Mouse (Mus musculus): Measurements from ENCODE around the gene Josd2. TPM values are rescaled to one million over a fixed set of nuclear protein-coding genes. Genes with fewer than 3 reads are reported as not detected.

Gene Josd2
- polyA plus RNA-seq, 1 experiment from 2014 or later, result 56.8 TPM

GRCm38 (mm10) chr7:44460067-44460466 is 7.7 kb upstream of the Josd2 start:
- Histone ChIP-seq H3K9ac (no peak overlapping the region), H3K4me1 (peaks cover 30% of the 10 kb centered on the region), H3K27me3 (peaks cover 26% of the 10 kb centered on the region), H3K36me3 (replicated peaks) (peaks cover 86% of the 10 kb centered on the region), H3K27ac (no peak overlapping the region), H3K4me2 (no peak overlapping the region), H3K4me3 (replicated peaks) (no peak overlapping the region), H3K9me3 (no peaks in the 10 kb centered on the region)
- no peak for ATAC-seq (ENCODE audit: low FRiP score)
- 84% methylated on average over 6 of the region's 6 CpGs for WGBS

DNA sequence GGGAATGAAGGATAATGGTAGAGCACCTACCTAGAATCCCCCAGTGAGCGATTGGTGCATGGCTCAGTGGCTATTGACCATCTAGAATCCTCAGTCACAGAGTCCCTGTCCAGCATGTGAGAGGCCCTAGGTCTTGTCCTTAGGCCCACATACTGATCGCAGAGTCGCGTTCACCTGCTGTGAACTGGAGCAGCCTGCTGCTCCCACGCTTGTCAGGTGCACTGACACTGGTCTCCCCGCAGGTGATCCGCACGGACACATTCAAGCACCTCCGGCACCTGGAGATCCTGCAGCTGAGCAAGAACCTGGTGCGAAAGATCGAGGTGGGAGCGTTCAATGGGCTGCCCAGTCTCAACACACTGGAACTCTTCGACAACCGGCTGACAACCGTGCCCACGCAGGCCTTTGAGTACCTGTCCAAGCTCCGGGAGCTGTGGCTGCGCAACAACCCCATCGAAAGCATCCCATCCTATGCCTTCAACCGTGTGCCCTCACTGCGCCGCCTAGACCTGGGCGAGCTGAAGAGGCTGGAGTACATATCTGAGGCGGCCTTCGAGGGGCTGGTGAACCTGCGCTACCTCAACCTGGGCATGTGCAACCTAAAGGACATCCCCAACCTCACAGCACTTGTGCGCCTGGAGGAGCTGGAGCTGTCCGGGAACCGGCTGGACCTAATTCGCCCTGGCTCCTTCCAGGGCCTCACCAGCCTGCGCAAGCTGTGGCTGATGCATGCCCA is 6.8 kb upstream of the Josd2 start:
- Histone ChIP-seq H3K27me3 (peaks cover 26% of the 10 kb centered on the region), H3K9me3 (no peaks in the 10 kb centered on the region), H3K4me1 (peaks cover 35% of the 10 kb centered on the region), H3K4me2 (no peak overlapping the region), H3K4me3 (replicated peaks) (no peak overlapping the region), H3K9ac (no peak overlapping the region), H3K27ac (no peak overlapping the region), H3K36me3 (replicated peaks) (peaks cover 79% of the 10 kb centered on the region)
- WGBS, result 86% methylated on average over 31 of the region's 31 CpGs
- no peak for ATAC-seq (ENCODE audit: low FRiP score)

- no peak overlapping the region for H3K4me2 ChIP-seq
- H3K27me3 ChIP-seq, result peaks cover 26% of the 10 kb centered on the region
- H3K9ac ChIP-seq, result no peak overlapping the region
- no peak overlapping the region for H3K4me3 ChIP-seq (replicated peaks)
- H3K9me3 ChIP-seq, result no peaks in the 10 kb centered on the region
- no peak for ATAC-seq (ENCODE audit: low FRiP score)
- no peak overlapping the region for H3K27ac ChIP-seq
- peaks cover 35% of the 10 kb centered on the region for H3K4me1 ChIP-seq
- H3K36me3 ChIP-seq (replicated peaks), result peaks cover 71% of the 10 kb centered on the region
- 83% methylated on average over 57 of the region's 57 CpGs for WGBS
Measured at GRCm38 (mm10) chr7:44461503-44462217, 6.1 kb upstream of the Josd2 start.

- Histone ChIP-seq H3K27ac (0 out of 2 replicates have a peak overlapping the region, but pooled peaks have one; percentile 2), H3K36me3 (replicated peaks) (peaks cover 64% of the 10 kb centered on the region)
- WGBS, result 34% methylated on average over 77 of the region's 77 CpGs
Measured at GRCm38 (mm10) chr7:44462218-44463055, 5.3 kb upstream of the Josd2 start.

DNA sequence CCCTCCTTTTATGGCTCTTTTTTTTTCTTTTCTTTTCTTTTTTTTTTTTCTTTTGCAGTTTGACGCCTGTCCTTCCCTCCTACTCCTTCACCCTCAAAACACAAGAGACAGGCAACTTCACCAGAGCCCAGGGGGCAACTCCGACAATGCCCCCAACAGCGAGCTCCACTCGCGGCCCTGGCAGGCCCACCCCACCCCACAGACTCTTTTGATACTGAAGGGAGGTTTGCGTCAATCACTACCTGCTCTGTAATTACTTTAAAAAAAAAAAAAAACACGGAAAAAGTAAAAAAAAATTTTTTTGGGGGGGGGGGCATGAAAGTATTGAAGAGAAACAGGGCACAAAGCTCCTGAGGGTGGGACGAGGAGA is 4.7 kb upstream of the Josd2 start:
- Histone ChIP-seq H3K4me2 (no peak overlapping the region), H3K9me3 (no peaks in the 10 kb centered on the region), H3K9ac (no peak overlapping the region), H3K27ac (no peak overlapping the region), H3K36me3 (replicated peaks) (peaks cover 58% of the 10 kb centered on the region), H3K4me3 (replicated peaks) (no peak overlapping the region), H3K27me3 (peaks cover 26% of the 10 kb centered on the region), H3K4me1 (peaks cover 46% of the 10 kb centered on the region)
- WGBS, result 47% methylated on average over 8 of the region's 8 CpGs
- ATAC-seq (ENCODE audit: low FRiP score), result no peak

More at GRCm38 (mm10) chr7:44462218-44463055, 5.3 kb upstream of the Josd2 start:
- Histone ChIP-seq H3K4me1 (peaks cover 43% of the 10 kb centered on the region), H3K9me3 (no peaks in the 10 kb centered on the region), H3K9ac (no peak overlapping the region), H3K4me3 (replicated peaks) (no peak overlapping the region), H3K27me3 (peaks cover 26% of the 10 kb centered on the region), H3K4me2 (peak overlapping the region; percentile 17; the same call in 1 of the 2 replicates)
- ATAC-seq (ENCODE audit: low FRiP score), result no peak

DNA sequence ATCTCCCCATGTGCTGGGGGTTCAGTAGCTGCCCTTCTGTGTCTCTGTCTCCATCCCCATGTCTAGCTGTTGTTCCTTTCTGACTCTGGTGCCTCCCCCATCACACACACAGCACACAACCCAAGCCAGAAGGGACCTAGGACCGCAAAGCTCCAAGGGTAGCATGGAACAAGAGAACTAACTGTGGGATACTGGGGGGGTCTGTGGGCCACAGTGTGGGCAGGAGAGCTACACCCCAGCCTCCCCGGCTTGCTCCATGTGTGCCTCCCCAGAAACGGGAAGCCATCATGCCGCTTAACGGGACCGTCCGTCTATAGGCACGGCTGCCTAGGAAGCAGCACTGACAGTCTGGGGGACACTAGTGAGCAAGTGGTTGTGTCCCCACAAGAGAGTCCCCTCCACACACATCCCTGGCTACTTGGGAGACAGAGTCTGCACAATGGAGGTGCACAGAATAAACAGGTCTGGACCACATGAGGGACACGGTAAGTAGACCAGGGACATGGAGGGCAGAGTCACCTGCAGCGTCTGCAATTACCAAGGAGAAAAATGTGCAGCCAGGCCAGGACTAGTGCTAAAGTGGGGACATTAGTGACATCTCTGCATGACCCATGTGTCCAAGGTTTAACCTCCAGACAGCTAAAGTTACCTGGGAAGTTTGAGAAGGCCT is 4.1 kb upstream of the Josd2 start:
- Histone ChIP-seq H3K9ac (peak overlapping the region; percentile 33; the same call in 1 of the 2 replicates), H3K4me1 (peaks cover 51% of the 10 kb centered on the region), H3K27ac (peak overlapping the region; percentile 80), H3K4me3 (replicated peaks) (no peak overlapping the region), H3K36me3 (replicated peaks) (peaks cover 52% of the 10 kb centered on the region), H3K9me3 (no peaks in the 10 kb centered on the region), H3K4me2 (no peak overlapping the region), H3K27me3 (peaks cover 26% of the 10 kb centered on the region)
- WGBS, result 87% methylated on average over 10 of the region's 10 CpGs
- ATAC-seq (ENCODE audit: low FRiP score), result no peak

GRCm38 (mm10) chr7:44464511-44464910 is 3.3 kb upstream of the Josd2 start:
- Histone ChIP-seq H3K27ac (peak overlapping the region; percentile 80), H3K36me3 (replicated peaks) (peaks cover 44% of the 10 kb centered on the region), H3K4me2 (peak overlapping the region; percentile 19; the same call in 1 of the 2 replicates), H3K4me3 (replicated peaks) (no peak overlapping the region), H3K9me3 (no peaks in the 10 kb centered on the region), H3K4me1 (peaks cover 60% of the 10 kb centered on the region), H3K9ac (peak overlapping the region; percentile 33; the same call in 1 of the 2 replicates), H3K27me3 (peaks cover 26% of the 10 kb centered on the region)
- ATAC-seq (ENCODE audit: low FRiP score), result peak; percentile 6; the same call in 1 of the 2 replicates
- WGBS, result 25% methylated on average over 4 of the region's 4 CpGs

- Histone ChIP-seq H3K4me3 (replicated peaks) (no peak within 1 kb of the TSS), H3K27ac (peak within 1 kb of the TSS; percentile 80), H3K36me3 (replicated peaks) (peaks cover 39% of the 10 kb centered on the region), H3K4me1 (peaks cover 60% of the 10 kb centered on the region), H3K9ac (peak within 1 kb of the TSS; percentile 33; the same call in 1 of the 2 replicates), H3K4me2 (peak within 1 kb of the TSS; percentile 19; the same call in 1 of the 2 replicates), H3K27me3 (peaks cover 25% of the 10 kb centered on the region), H3K9me3 (no peaks in the 10 kb centered on the region)
- 55% methylated on average over 2 of the region's 2 CpGs for WGBS
- ATAC-seq (ENCODE audit: low FRiP score), result no peak
Measured at GRCm38 (mm10) chr7:44465111-44465510, 2.7 kb upstream of the Josd2 start, which contains the start of gene Aspdh. Gene Aspdh, plus strand, starts transcription at chr7:44465391.

- H3K4me1 ChIP-seq, result peaks cover 60% of the 10 kb centered on the region
Measured at GRCm38 (mm10) chr7:44466006-44466887, 1.5 kb upstream of the Josd2 start.

GRCm38 (mm10) chr7:44466888-44467311 is 880 bp upstream of the Josd2 start:
- Histone ChIP-seq H3K4me2 (peak overlapping the region; percentile 67; the same call in 1 of the 2 replicates), H3K4me3 (replicated peaks) (no peak overlapping the region), H3K9me3 (no peaks in the 10 kb centered on the region), H3K36me3 (replicated peaks) (peaks cover 21% of the 10 kb centered on the region), H3K27me3 (peaks cover 9% of the 10 kb centered on the region; the same call in 1 of the 2 replicates), H3K27ac (peak overlapping the region; percentile 92), H3K4me1 (peaks cover 59% of the 10 kb centered on the region), H3K9ac (no peak overlapping the region)
- WGBS, result 81% methylated on average over 16 of the region's 16 CpGs
- no peak for ATAC-seq (ENCODE audit: low FRiP score)

More at GRCm38 (mm10) chr7:44466006-44466887, 1.5 kb upstream of the Josd2 start:
- H3K27me3 ChIP-seq, result peaks cover 16% of the 10 kb centered on the region
- peaks cover 27% of the 10 kb centered on the region for H3K36me3 ChIP-seq (replicated peaks)
- H3K9ac ChIP-seq, result no peak overlapping the region
- no peak overlapping the region for H3K4me2 ChIP-seq
- 0 out of 2 replicates have a peak overlapping the region, but pooled peaks have one; percentile 50 for H3K27ac ChIP-seq
- H3K4me3 ChIP-seq (replicated peaks), result no peak overlapping the region
- WGBS, result 70% methylated on average over 10 of the region's 10 CpGs
- no peak for ATAC-seq (ENCODE audit: low FRiP score)
- H3K9me3 ChIP-seq, result no peaks in the 10 kb centered on the region

Data from forebrain, embryonic 12.5 days (tissue).